Mouse (Mus musculus) heart, embryonic 11.5 days (tissue): ENCODE data around the gene Olfr470. TPM values are rescaled to one million over a fixed set of nuclear protein-coding genes. Genes with fewer than 3 reads are reported as not detected.
"Not testable (repeated sequence)": the region's sequence is repeated elsewhere in the genome, so short reads cannot be mapped to it uniquely, and the experiment has no call there.

ENCODE experiments used
- ATAC-seq: fragments of 200-750 bp; cut with Nextera tagmentation; replicated peaks from 2 replicates; pipeline ENCODE4 v1.8.0; 2017; ENCODE audit warnings: moderate library complexity; ENCODE audit not compliant: insufficient number of reproducible peaks, low FRiP score, low TSS enrichment
- H3K27ac ChIP-seq: fragments of 300-500 bp; sonication (generic); 2 replicates; pipeline ENCODE4 v1.5.1; 2014; ENCODE audit warnings: mild to moderate bottlenecking, low read depth, low read length
- H3K27me3 ChIP-seq: fragments of 300-500 bp; sonication (generic); 2 replicates; pipeline ENCODE4 v1.6.1; 2014; ENCODE audit warnings: mild to moderate bottlenecking, low read length, mixed read lengths; ENCODE audit not compliant: control insufficient read depth, insufficient read depth
- H3K36me3 ChIP-seq: fragments of 300-500 bp; sonication (generic); 2 replicates; pipeline ENCODE4 v1.6.1; 2014; ENCODE audit warnings: mild to moderate bottlenecking, low read length, moderate library complexity, mixed read lengths; ENCODE audit not compliant: control insufficient read depth, insufficient read depth
- H3K4me1 ChIP-seq: fragments of 300-500 bp; sonication (generic); 2 replicates; pipeline ENCODE4 v1.6.1; 2014; ENCODE audit warnings: low read length; ENCODE audit not compliant: control insufficient read depth, insufficient read depth
- H3K4me2 ChIP-seq: fragments of 300-500 bp; sonication (generic); 2 replicates; pipeline ENCODE4 v1.6.1; 2014; ENCODE audit warnings: mild to moderate bottlenecking, moderate library complexity
- H3K4me3 ChIP-seq: fragments of 300-500 bp; sonication (generic); 2 replicates; pipeline ENCODE4 v1.5.1; 2014; ENCODE audit warnings: low read depth, low read length
- H3K9ac ChIP-seq: fragments of 300-500 bp; sonication (generic); 2 replicates; pipeline ENCODE4 v1.6.1; 2014; ENCODE audit warnings: mild to moderate bottlenecking, low read depth, low read length, moderate library complexity
- H3K9me3 ChIP-seq: fragments of 300-500 bp; sonication (generic); replicated peaks from 2 replicates; pipeline ENCODE4 v1.6.1; 2016; ENCODE audit warnings: low read length; ENCODE audit not compliant: control insufficient read depth
- WGBS: fragments of 180-500 bp; shearing (Covaris S2); extraction: QIAGEN DNeasy Blood & Tissue Kit; methylation state at CpG from one replicate; pipeline ENCODE4 v1.1.7; 2014; ENCODE audit not compliant: insufficient replicate concordance; 5-methylcytosine and 5-hydroxymethylcytosine counted together
- polyA plus RNA-seq: library from polyadenylated mRNA; unstranded; fragments of >200 nt; fragmentation: Nextera tagmentation; extraction: Ambion mirVana; gene quantifications from 2 replicates; pipeline ENCODE4 v1.2.1, GENCODE M21; 2014

The Olfr470 gene
- polyA plus RNA-seq = not detected in 2 replicates

DNA sequence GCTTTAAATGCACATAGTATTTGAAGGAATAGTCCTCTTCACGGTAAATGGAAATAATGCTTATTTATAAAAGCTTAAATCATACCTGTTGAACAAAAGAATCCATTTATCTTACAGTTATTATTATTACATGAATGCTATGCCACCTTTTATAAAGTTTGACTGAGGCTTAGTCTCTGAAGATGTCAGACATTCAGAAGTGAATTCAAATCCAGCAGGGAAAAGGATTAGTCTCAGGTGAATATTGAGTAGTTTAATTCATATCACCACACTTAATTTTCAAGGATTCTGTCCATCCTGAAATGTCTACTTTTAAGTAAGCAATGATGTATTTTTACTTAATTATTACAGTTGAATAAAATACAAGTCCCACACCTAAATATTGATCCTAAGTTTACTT, at the start of gene Olfr470:
Gene Olfr470, minus strand, starts transcription at position 101 of the 400 bp plus-strand sequence.
- not testable (repeated sequence) for H3K27ac ChIP-seq, H3K36me3 ChIP-seq, H3K27me3 ChIP-seq, H3K4me3 ChIP-seq, H3K4me2 ChIP-seq, H3K9me3 ChIP-seq, H3K9ac ChIP-seq, ATAC-seq, H3K4me1 ChIP-seq
- WGBS = 68% methylated on average over 1 of the region's 1 CpGs

- 63% methylated on average over 1 of the region's 1 CpGs for WGBS
- no peaks in the 10 kb centered on the region for H3K36me3 ChIP-seq
- H3K27ac ChIP-seq = no peak overlapping the region
- no peak for ATAC-seq
- H3K4me1 ChIP-seq = no peaks in the 10 kb centered on the region
- no peak overlapping the region for H3K4me2 ChIP-seq
- H3K27me3 ChIP-seq = no peaks in the 10 kb centered on the region
- no peak overlapping the region for H3K4me3 ChIP-seq
- no peaks in the 10 kb centered on the region for H3K9me3 ChIP-seq
- H3K9ac ChIP-seq = no peak overlapping the region
These were observed 5.6 kb downstream of the Olfr470 start for GRCm38 (mm10) chr7:107841719-107842118.

- not testable (repeated sequence) for H3K4me2 ChIP-seq, H3K9ac ChIP-seq, H3K27me3 ChIP-seq, H3K4me3 ChIP-seq, H3K9me3 ChIP-seq, H3K27ac ChIP-seq, H3K36me3 ChIP-seq, H3K4me1 ChIP-seq, ATAC-seq
These were observed 21.8 kb downstream of the Olfr470 start, which contains the start of gene Olfr469 for GRCm38 (mm10) chr7:107825441-107825840. Gene Olfr469, minus strand, starts transcription at chr7:107825541.

GRCm38 (mm10) chr7:107823867-107824266, 23.4 kb downstream of the Olfr470 start:
- H3K9ac ChIP-seq, H3K4me2 ChIP-seq, H3K4me3 ChIP-seq, ATAC-seq, H3K27me3 ChIP-seq, H3K27ac ChIP-seq, H3K36me3 ChIP-seq, H3K4me1 ChIP-seq, H3K9me3 ChIP-seq: not testable (repeated sequence)
- WGBS = 68% methylated on average over 2 of the region's 2 CpGs

DNA sequence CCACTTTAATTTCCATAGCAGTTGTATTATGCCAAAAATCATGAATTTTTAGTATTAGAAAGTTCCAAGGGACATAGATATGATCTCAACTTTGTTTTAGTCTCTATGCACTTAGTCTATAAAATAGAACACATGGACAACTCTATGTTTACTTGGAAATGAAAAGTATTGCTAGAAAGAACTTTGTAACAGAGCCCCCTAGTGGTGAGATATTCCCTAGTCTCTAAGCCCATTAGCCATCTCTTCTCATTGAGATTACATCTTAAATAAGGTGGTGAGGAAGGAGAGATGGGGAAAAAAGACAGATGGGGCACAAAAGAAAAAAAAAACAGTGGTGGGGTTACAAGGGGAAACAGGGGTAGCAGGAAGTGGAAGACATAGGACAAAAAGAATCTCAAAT, 27.8 kb downstream of the Olfr470 start:
- Histone ChIP-seq H3K4me1 (no peaks in the 10 kb centered on the region), H3K4me2 (no peak overlapping the region)

GRCm38 (mm10) chr7:107811963-107812362, 35.3 kb downstream of the Olfr470 start, which contains the start of gene Olfr467:
Gene Olfr467, plus strand, starts transcription at chr7:107812263.
- Histone ChIP-seq H3K9ac (no peak within 1 kb of the TSS), H3K4me3 (no peak within 1 kb of the TSS), H3K4me1 (no peaks in the 10 kb centered on the region), H3K27ac (no peak within 1 kb of the TSS), H3K36me3 (no peaks in the 10 kb centered on the region), H3K4me2 (no peak within 1 kb of the TSS), H3K27me3 (no peaks in the 10 kb centered on the region), H3K9me3 (no peaks in the 10 kb centered on the region)
- no peak for ATAC-seq

More for the DNA sequence above, 27.8 kb downstream of the Olfr470 start:
- Histone ChIP-seq H3K9me3 (no peaks in the 10 kb centered on the region), H3K4me3 (no peak overlapping the region), H3K27ac (no peak overlapping the region), H3K36me3 (no peaks in the 10 kb centered on the region), H3K27me3 (no peaks in the 10 kb centered on the region), H3K9ac (no peak overlapping the region)
- no peak for ATAC-seq

- Histone ChIP-seq H3K4me2 (no peak overlapping the region), H3K4me3 (no peak overlapping the region), H3K27me3 (no peaks in the 10 kb centered on the region), H3K9me3 (no peaks in the 10 kb centered on the region), H3K36me3 (no peaks in the 10 kb centered on the region), H3K9ac (no peak overlapping the region), H3K4me1 (no peaks in the 10 kb centered on the region), H3K27ac (no peak overlapping the region)
- no peak for ATAC-seq
- WGBS = 74% methylated on average over 3 of the region's 3 CpGs
These were observed 45.2 kb downstream of the Olfr470 start for GRCm38 (mm10) chr7:107802138-107802537.

DNA sequence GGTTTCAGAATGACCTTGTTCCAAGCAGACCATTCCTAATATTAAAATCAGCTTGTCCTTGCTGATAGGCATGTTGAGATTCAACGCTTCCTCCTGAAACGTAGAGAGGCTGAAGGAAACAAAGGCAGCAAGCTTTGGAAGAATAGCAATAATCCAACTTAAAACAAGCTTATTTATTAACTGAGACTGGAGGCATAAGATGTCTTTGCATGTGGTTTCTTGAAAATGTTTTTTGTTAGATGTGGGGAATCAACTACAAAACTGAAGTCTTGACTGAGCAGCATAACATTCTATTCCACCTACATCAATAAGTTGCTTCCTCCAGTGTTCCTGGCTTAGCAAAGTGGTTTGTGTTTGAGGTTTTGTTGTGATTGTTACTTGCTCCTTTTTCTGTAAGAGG, 46.2 kb downstream of the Olfr470 start, which contains the start of gene Ovch2:
Gene Ovch2, minus strand, starts transcription at position 101 of the 400 bp plus-strand sequence.
- no peaks in the 10 kb centered on the region for H3K36me3 ChIP-seq
- H3K9ac ChIP-seq = no peak within 1 kb of the TSS
- H3K27me3 ChIP-seq = no peaks in the 10 kb centered on the region
- H3K9me3 ChIP-seq = no peaks in the 10 kb centered on the region
- no peaks in the 10 kb centered on the region for H3K4me1 ChIP-seq
- no peak within 1 kb of the TSS for H3K27ac ChIP-seq
- no peak within 1 kb of the TSS for H3K4me2 ChIP-seq
- ATAC-seq = no peak
- no peak within 1 kb of the TSS for H3K4me3 ChIP-seq
- WGBS = 76% methylated on average over 2 of the region's 2 CpGs

GRCm38 (mm10) chr7:107796500-107796899, 50.8 kb downstream of the Olfr470 start:
- no peaks in the 10 kb centered on the region for H3K9me3 ChIP-seq
- no peak overlapping the region for H3K27ac ChIP-seq
- no peak overlapping the region for H3K4me3 ChIP-seq
- H3K27me3 ChIP-seq = no peaks in the 10 kb centered on the region
- no peak overlapping the region for H3K4me2 ChIP-seq
- 81% methylated on average over 2 of the region's 2 CpGs for WGBS
- H3K4me1 ChIP-seq = no peaks in the 10 kb centered on the region
- H3K36me3 ChIP-seq = no peaks in the 10 kb centered on the region
- no peak for ATAC-seq
- H3K9ac ChIP-seq = no peak overlapping the region
